Mouse (Mus musculus): ENCODE results near the gene Zfp146.

DNA sequence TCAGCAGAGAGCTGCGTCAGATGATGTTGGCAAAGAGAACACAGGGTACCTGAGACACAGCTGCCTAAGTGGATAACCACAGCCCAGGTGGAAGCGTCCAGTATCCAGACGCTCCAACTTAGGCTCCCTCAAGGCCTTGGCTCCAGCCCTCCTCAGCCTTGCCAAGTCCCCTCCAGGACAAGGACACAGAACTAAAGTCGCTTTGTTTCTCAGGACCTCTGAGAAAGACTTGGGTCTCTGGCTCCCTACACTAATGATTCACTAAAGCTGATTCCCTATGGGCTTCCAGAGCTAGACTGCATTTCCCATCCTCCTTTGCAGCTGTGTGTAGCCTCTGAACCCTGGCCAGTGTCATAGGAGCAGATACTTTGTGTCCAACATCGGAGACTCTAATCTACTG is 30.6 kb upstream of the Zfp146 start:
- TF ChIP-seq CTCF (conservative IDR thresholded peaks at IDR 0.05 in 1 of 2, IDR thresholded peaks at IDR 0.05 in 1 of 2; ENCODE audit: low read depth in 2 of 2, low read length in 2 of 2) (no peak), MAFK (IDR thresholded peaks at IDR 0.05; ENCODE audit: insufficient replicate concordance, low read length) (no peak), EP300 (IDR thresholded peaks at IDR 0.05; ENCODE audit: low read length) (no peak), E2F4 (IDR thresholded peaks at IDR 0.05; ENCODE audit: insufficient replicate concordance, low read depth, low read length) (no peak), USF1 (IDR thresholded peaks at IDR 0.05; ENCODE audit: low read depth, low read length) (no peak), POLR2A (IDR thresholded peaks at IDR 0.05; ENCODE audit: low read depth, low read length) (no peak), MAX (IDR thresholded peaks at IDR 0.05; ENCODE audit: low read length) (no peak), JUND (conservative IDR thresholded peaks at IDR 0.05; ENCODE audit: low read depth, low read length) (no peak), MYC (IDR thresholded peaks at IDR 0.05; ENCODE audit: low read depth, low read length) (no peak)

All from CH12.LX (cell line).